Mouse (Mus musculus): ENCODE results near the gene Gpx6.

GRCm38 (mm10) chr13:21276551-21276950 is 35.4 kb upstream of the Gpx6 start:
- TF ChIP-seq CTCF (IDR thresholded peaks at IDR 0.05; ENCODE audit: borderline replicate concordance, extremely low read depth, insufficient read depth, insufficient read length) (no peak), POLR2A (IDR thresholded peaks at IDR 0.05; ENCODE audit: borderline replicate concordance, extremely low read depth, insufficient read depth, insufficient read length, poor library complexity, severe bottlenecking) (no peak)
